Mouse (Mus musculus) myocyte (in vitro differentiated cells): ENCODE measurements around the gene Zcchc13. TPM values are rescaled to one million over a fixed set of nuclear protein-coding genes. Genes with fewer than 3 reads are reported as not detected.

Experiments
- H3K27me3 ChIP-seq: one replicate; pipeline ENCODE4 v1.6.1; 2011; ENCODE audit not compliant: control insufficient read depth, insufficient read depth, insufficient read length
- H3K36me3 ChIP-seq: one replicate; pipeline ENCODE4 v1.6.1; 2011; ENCODE audit not compliant: control insufficient read depth, insufficient read depth
- H3K4me2 ChIP-seq: one replicate; pipeline ENCODE4 v1.6.1; 2011; ENCODE audit warnings: low read depth, control low read depth
- H3K4me3 ChIP-seq: one replicate; pipeline ENCODE4 v1.5.1; 2011; ENCODE audit warnings: mild to moderate bottlenecking, control low read depth, moderate library complexity
- H3K79me2 ChIP-seq: one replicate; pipeline ENCODE4 v1.6.1; 2011; ENCODE audit not compliant: control insufficient read depth, insufficient read depth
- H3ac ChIP-seq: one replicate; pipeline ENCODE4 v1.6.1; 2011; ENCODE audit not compliant: control insufficient read depth, insufficient read length
- CEBPB ChIP-seq: IDR thresholded peaks from 2 replicates; pipeline ENCODE4 v1.6.1; 2011; ENCODE audit warnings: mild to moderate bottlenecking, moderate library complexity; ENCODE audit not compliant: poor library complexity, insufficient read depth, severe bottlenecking
- E2F4 ChIP-seq: IDR thresholded peaks from one replicate; pipeline ENCODE4 v1.6.1; 2011; ENCODE audit warnings: mild to moderate bottlenecking, control low read depth, moderate library complexity; ENCODE audit not compliant: insufficient read depth
- MAX ChIP-seq: IDR thresholded peaks from one replicate; pipeline ENCODE4 v1.6.1; 2011; ENCODE audit warnings: low read depth, mild to moderate bottlenecking, control low read depth
- MYOD1 ChIP-seq, 3 experiments: IDR thresholded peaks; one replicate each; pipeline ENCODE4 v1.6.1; 2011; ENCODE audit warnings: control low read depth in 2 of 3, low read depth in 2 of 3, mild to moderate bottlenecking in 2 of 3, moderate library complexity in 1 of 3; ENCODE audit not compliant: insufficient read length in 2 of 3, control insufficient read depth in 1 of 3
- MYOG ChIP-seq, 3 experiments: IDR thresholded peaks; one replicate each; pipeline ENCODE4 v1.6.1; 2011; ENCODE audit warnings: control low read depth in 2 of 3, low read depth in 2 of 3, mild to moderate bottlenecking in 2 of 3; ENCODE audit not compliant: insufficient read length in 2 of 3, control insufficient read depth in 1 of 3, insufficient read depth in 1 of 3
- POLR2A ChIP-seq: IDR thresholded peaks from one replicate; pipeline ENCODE4 v1.6.1; 2011; ENCODE audit warnings: low read depth, mild to moderate bottlenecking, control low read depth, moderate library complexity; ENCODE audit not compliant: insufficient read length
- POLR2AphosphoS2 ChIP-seq: IDR thresholded peaks from one replicate; pipeline ENCODE4 v1.6.1; 2011; ENCODE audit warnings: low read depth, control low read depth; ENCODE audit not compliant: insufficient read length
- REST ChIP-seq: IDR thresholded peaks from one replicate; pipeline ENCODE4 v1.6.1; 2011; ENCODE audit warnings: mild to moderate bottlenecking, control low read depth, moderate library complexity; ENCODE audit not compliant: insufficient read depth, insufficient read length
- SRF ChIP-seq: IDR thresholded peaks from one replicate; pipeline ENCODE4 v1.6.1; 2011; ENCODE audit warnings: low read depth; ENCODE audit not compliant: control insufficient read depth, insufficient read length
- TCF12 ChIP-seq: IDR thresholded peaks from one replicate; pipeline ENCODE4 v1.6.1; 2011; ENCODE audit warnings: mild to moderate bottlenecking, control low read depth; ENCODE audit not compliant: poor library complexity, insufficient read depth, severe bottlenecking
- TCF3 ChIP-seq: IDR thresholded peaks from one replicate; pipeline ENCODE4 v1.6.1; 2011; ENCODE audit warnings: low read depth, control low read depth; ENCODE audit not compliant: insufficient read length
- USF1 ChIP-seq: IDR thresholded peaks from one replicate; pipeline ENCODE4 v1.6.1; 2011; ENCODE audit warnings: low read depth, mild to moderate bottlenecking, control low read depth, moderate library complexity
- polyA plus RNA-seq: library from polyadenylated mRNA; unstranded; fragments of >200 nt; fragmentation: generic; extraction: Trizol; gene quantifications from one replicate; pipeline ENCODE4 v1.2.1, GENCODE M21; 2012; ENCODE audit warnings: missing spikeins

Zcchc13 gene
- polyA plus RNA-seq, 1 experiment: not detected

- H3K36me3 ChIP-seq: no peaks in the 10 kb centered on the region
- peak overlapping the region; percentile 44 for H3K4me3 ChIP-seq
- H3K4me2 ChIP-seq: peak overlapping the region; percentile 97
- H3K27me3 ChIP-seq: no peaks in the 10 kb centered on the region
- peaks cover 38% of the 10 kb centered on the region for H3K79me2 ChIP-seq
- no peak overlapping the region for H3ac ChIP-seq
- TF ChIP-seq TCF12 (no peak), SRF (no peak), POLR2AphosphoS2 (peak; percentile 67), E2F4 (peak; percentile 8), MYOD1 (IDR thresholded peaks at IDR 0.05; ENCODE audit: control insufficient read depth in 1 of 3, insufficient read length in 2 of 3, low read depth in 2 of 3) (no peak), USF1 (no peak), MAX (no peak), POLR2A (peak; percentile 64), TCF3 (no peak), MYOG (IDR thresholded peaks at IDR 0.05; ENCODE audit: control insufficient read depth in 1 of 3, insufficient read depth in 1 of 3, insufficient read length in 2 of 3, low read depth in 2 of 3) (no peak), CEBPB (peak; percentile 98), REST (no peak)
Observed at GRCm38 (mm10) chrX:103622260-103622934, 8.0 kb upstream of the Zcchc13 start.

DNA sequence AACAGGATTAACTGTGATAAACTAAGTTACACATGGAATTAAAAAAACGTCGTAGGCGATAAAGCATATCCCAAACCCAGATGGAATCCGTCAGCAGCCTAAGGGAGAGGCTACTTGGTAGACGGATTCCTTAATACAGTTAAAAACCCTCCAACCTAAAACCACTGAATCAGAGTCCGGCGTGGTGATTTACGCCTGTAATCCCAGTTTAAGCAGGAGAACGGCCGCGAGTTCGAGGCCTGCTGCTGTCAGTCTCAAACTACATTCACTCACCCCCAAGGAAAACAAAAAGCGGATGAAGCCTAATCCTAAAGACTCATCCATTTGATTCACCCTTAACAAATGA is 7.5 kb upstream of the Zcchc13 start:
- Histone ChIP-seq H3K36me3 (no peaks in the 10 kb centered on the region), H3K4me2 (peak overlapping the region; percentile 69), H3ac (no peak overlapping the region), H3K79me2 (peaks cover 38% of the 10 kb centered on the region), H3K27me3 (no peaks in the 10 kb centered on the region), H3K4me3 (peak overlapping the region; percentile 44)
- TF ChIP-seq MYOD1 (IDR thresholded peaks at IDR 0.05; ENCODE audit: control insufficient read depth in 1 of 3, insufficient read length in 2 of 3, low read depth in 2 of 3) (no peak), MAX (no peak), USF1 (no peak), TCF3 (no peak), TCF12 (no peak), MYOG (IDR thresholded peaks at IDR 0.05; ENCODE audit: control insufficient read depth in 1 of 3, insufficient read depth in 1 of 3, insufficient read length in 2 of 3, low read depth in 2 of 3) (no peak), REST (no peak), POLR2AphosphoS2 (no peak), SRF (no peak), E2F4 (no peak), POLR2A (no peak), CEBPB (no peak)

- Histone ChIP-seq H3K27me3 (no peaks in the 10 kb centered on the region), H3K4me3 (peak overlapping the region; percentile 44)
- TF ChIP-seq MYOD1 (IDR thresholded peaks at IDR 0.05; ENCODE audit: control insufficient read depth in 1 of 3, insufficient read length in 2 of 3, low read depth in 2 of 3) (no peak), MYOG (IDR thresholded peaks at IDR 0.05; ENCODE audit: control insufficient read depth in 1 of 3, insufficient read depth in 1 of 3, insufficient read length in 2 of 3, low read depth in 2 of 3) (no peak), TCF12 (no peak), POLR2A (peak; percentile 59)
Observed at GRCm38 (mm10) chrX:103623411-103623845, 7.0 kb upstream of the Zcchc13 start.

DNA sequence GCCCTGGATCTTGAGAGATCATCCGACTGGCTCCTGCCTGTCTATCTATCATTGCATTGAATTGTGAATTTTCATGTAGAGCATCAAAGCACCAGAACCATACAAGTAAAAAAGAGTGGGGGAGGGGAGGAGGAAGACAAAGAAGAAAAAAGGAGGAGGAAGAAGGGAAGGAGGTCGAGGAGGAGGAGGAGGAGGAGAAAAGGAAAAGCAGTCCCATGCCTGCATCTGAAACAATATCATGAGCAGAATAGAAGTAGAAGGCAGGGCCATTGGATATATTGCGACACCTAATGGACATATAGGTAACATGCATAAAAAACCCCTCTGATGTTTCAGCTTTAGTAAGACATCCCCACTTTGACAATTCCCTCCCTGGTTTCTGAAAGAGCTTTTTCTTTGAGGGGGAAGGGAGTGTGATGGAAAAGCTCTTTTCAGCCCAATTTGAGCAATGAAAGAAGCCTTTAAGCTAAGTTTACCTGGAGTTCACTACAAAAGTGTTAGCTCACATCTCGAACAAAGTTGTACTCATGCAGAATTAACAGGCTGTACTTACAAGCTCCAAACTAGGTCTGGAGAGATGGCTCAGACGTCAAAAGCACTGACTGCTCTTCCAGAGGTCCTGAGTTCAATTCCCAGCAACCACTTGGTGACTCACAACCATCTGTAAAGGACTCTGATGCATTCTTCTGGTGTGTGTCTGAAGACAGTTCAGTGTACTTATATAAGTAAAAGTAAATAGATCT is 5.8 kb upstream of the Zcchc13 start:
- Histone ChIP-seq H3ac (no peak overlapping the region), H3K4me3 (no peak overlapping the region)
- TF ChIP-seq MYOG (IDR thresholded peaks at IDR 0.05; ENCODE audit: control insufficient read depth in 1 of 3, insufficient read depth in 1 of 3, insufficient read length in 2 of 3, low read depth in 2 of 3) (no peak), MAX (no peak), REST (no peak), TCF3 (no peak), MYOD1 (IDR thresholded peaks at IDR 0.05; ENCODE audit: control insufficient read depth in 1 of 3, insufficient read length in 2 of 3, low read depth in 2 of 3) (no peak), POLR2A (no peak), POLR2AphosphoS2 (no peak), E2F4 (no peak), CEBPB (no peak), SRF (no peak), USF1 (no peak), TCF12 (no peak)

More at GRCm38 (mm10) chrX:103623411-103623845, 7.0 kb upstream of the Zcchc13 start:
- H3K36me3 ChIP-seq: no peaks in the 10 kb centered on the region
- H3K4me2 ChIP-seq: peak overlapping the region; percentile 69
- peaks cover 34% of the 10 kb centered on the region for H3K79me2 ChIP-seq
- H3ac ChIP-seq: no peak overlapping the region

More for the DNA sequence above, 5.8 kb upstream of the Zcchc13 start:
- H3K79me2 ChIP-seq: peaks cover 23% of the 10 kb centered on the region
- no peaks in the 10 kb centered on the region for H3K36me3 ChIP-seq
- H3K27me3 ChIP-seq: no peaks in the 10 kb centered on the region
- peak overlapping the region; percentile 69 for H3K4me2 ChIP-seq
